Mouse (Mus musculus): ENCODE results near the gene Tfap4. TPM values are rescaled to one million over a fixed set of nuclear protein-coding genes. Genes with fewer than 3 reads are reported as not detected.
"Not testable (repeated sequence)": the region's sequence is repeated elsewhere in the genome, so short reads cannot be mapped to it uniquely, and the experiment has no call there.

Tfap4 gene
- total RNA-seq, 2 experiments from 2014 or later: 6.5 to 12.3 TPM

- no peak for DNase-seq
These were observed 7.8 kb downstream of the Tfap4 start for GRCm38 (mm10) chr16:4551885-4552284.

GRCm38 (mm10) chr16:4551056-4551455, 8.6 kb downstream of the Tfap4 start:
- peak; percentile 79 for DNase-seq

- no peak for DNase-seq
These were observed 10.5 kb downstream of the Tfap4 start for GRCm38 (mm10) chr16:4548953-4549688.

GRCm38 (mm10) chr16:4547611-4548010, 12.0 kb downstream of the Tfap4 start:
- DNase-seq: no peak

- no peak for DNase-seq
These were observed 12.8 kb downstream of the Tfap4 start for GRCm38 (mm10) chr16:4546838-4547237.

GRCm38 (mm10) chr16:4544845-4545244, 14.8 kb downstream of the Tfap4 start:
- no peak for DNase-seq

- DNase-seq: no peak
These were observed 16.4 kb downstream of the Tfap4 start for GRCm38 (mm10) chr16:4543266-4543665.

GRCm38 (mm10) chr16:4542236-4542774, 17.3 kb downstream of the Tfap4 start:
- no peak for DNase-seq

GRCm38 (mm10) chr16:4541501-4542198, 18.0 kb downstream of the Tfap4 start, which contains the start of gene Srl:
Gene Srl (minus strand): TSS chr16:4541816.
- DNase-seq: peak; percentile 100

GRCm38 (mm10) chr16:4541033-4541432, 18.6 kb downstream of the Tfap4 start:
- no peak for DNase-seq

GRCm38 (mm10) chr16:4540064-4540775, 19.4 kb downstream of the Tfap4 start:
- no peak for DNase-seq

- peak; percentile 45 for DNase-seq
These were observed 20.1 kb downstream of the Tfap4 start for GRCm38 (mm10) chr16:4539521-4539920.

- no peak for DNase-seq
These were observed 21.9 kb downstream of the Tfap4 start for GRCm38 (mm10) chr16:4537616-4538358.

- not testable (repeated sequence) for DNase-seq
These were observed 32.3 kb downstream of the Tfap4 start for GRCm38 (mm10) chr16:4527373-4527772.

- no peak for DNase-seq
These were observed 36.2 kb downstream of the Tfap4 start for GRCm38 (mm10) chr16:4523313-4524004.

- no peak for DNase-seq
These were observed 36.8 kb downstream of the Tfap4 start for GRCm38 (mm10) chr16:4522879-4523278.

GRCm38 (mm10) chr16:4521735-4522530, 37.7 kb downstream of the Tfap4 start:
- DNase-seq: no peak

- DNase-seq: no peak
These were observed 38.5 kb downstream of the Tfap4 start for GRCm38 (mm10) chr16:4521074-4521667.

GRCm38 (mm10) chr16:4520673-4521072, 39.0 kb downstream of the Tfap4 start:
- DNase-seq: no peak

GRCm38 (mm10) chr16:4519825-4520224, 39.8 kb downstream of the Tfap4 start:
- no peak for DNase-seq
